Mouse (Mus musculus): ENCODE results near the gene Gpr35. TPM values are rescaled to one million over a fixed set of nuclear protein-coding genes. Genes with fewer than 3 reads are reported as not detected.

Gene Gpr35
- polyA plus RNA-seq, 1 experiment from 2014 or later = 0.62 TPM

GRCm38 (mm10) chr1:93029387-93029786 is 78.7 kb downstream of the Gpr35 start:
- H3K27ac ChIP-seq (ENCODE audit: low read length) = no peak overlapping the region
- H3K4me1 ChIP-seq (ENCODE audit: insufficient read depth, low read length) = no peaks in the 10 kb centered on the region
- no peak for ATAC-seq (ENCODE audit: low FRiP score, low TSS enrichment)
- H3K9ac ChIP-seq (replicated peaks; ENCODE audit: low read length) = no peak overlapping the region
- H3K4me2 ChIP-seq (replicated peaks; ENCODE audit: low read depth, low read length) = no peak overlapping the region
- no peaks in the 10 kb centered on the region for H3K27me3 ChIP-seq (ENCODE audit: insufficient read depth, low read length)
- WGBS = 93% methylated on average over 10 of the region's 10 CpGs
- no peak overlapping the region for H3K4me3 ChIP-seq (ENCODE audit: low read length)
- no peaks in the 10 kb centered on the region for H3K36me3 ChIP-seq (ENCODE audit: insufficient read depth, low read length)
- no peaks in the 10 kb centered on the region for H3K9me3 ChIP-seq (ENCODE audit: low read length)

DNA sequence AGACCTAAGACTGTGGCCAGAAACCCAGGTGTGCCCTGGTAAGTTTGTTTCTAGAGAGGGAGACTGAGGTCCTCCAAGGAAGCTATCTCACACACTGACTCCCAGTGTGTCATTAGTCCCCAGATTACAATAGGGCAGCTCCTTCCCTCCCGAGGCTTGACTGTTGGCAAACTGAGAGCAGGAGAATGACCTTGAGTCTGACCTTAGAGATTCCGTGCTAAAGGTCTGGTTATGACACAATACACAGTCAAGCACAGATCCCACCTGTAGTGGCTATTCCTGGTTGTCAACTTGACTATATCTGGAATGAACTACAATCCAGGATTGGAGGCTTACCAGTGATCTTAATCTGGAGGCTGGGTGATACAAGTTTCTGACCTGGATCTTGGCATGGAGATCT is 79.4 kb downstream of the Gpr35 start:
- no peak overlapping the region for H3K27ac ChIP-seq (ENCODE audit: low read length)
- H3K4me3 ChIP-seq (ENCODE audit: low read length) = no peak overlapping the region
- H3K36me3 ChIP-seq (ENCODE audit: insufficient read depth, low read length) = no peaks in the 10 kb centered on the region
- no peak overlapping the region for H3K4me2 ChIP-seq (replicated peaks; ENCODE audit: low read depth, low read length)
- no peak overlapping the region for H3K9ac ChIP-seq (replicated peaks; ENCODE audit: low read length)
- no peaks in the 10 kb centered on the region for H3K9me3 ChIP-seq (ENCODE audit: low read length)
- WGBS = 68% methylated on average over 2 of the region's 2 CpGs
- H3K4me1 ChIP-seq (ENCODE audit: insufficient read depth, low read length) = no peaks in the 10 kb centered on the region
- H3K27me3 ChIP-seq (ENCODE audit: insufficient read depth, low read length) = no peaks in the 10 kb centered on the region
- ATAC-seq (ENCODE audit: low FRiP score, low TSS enrichment) = no peak

DNA sequence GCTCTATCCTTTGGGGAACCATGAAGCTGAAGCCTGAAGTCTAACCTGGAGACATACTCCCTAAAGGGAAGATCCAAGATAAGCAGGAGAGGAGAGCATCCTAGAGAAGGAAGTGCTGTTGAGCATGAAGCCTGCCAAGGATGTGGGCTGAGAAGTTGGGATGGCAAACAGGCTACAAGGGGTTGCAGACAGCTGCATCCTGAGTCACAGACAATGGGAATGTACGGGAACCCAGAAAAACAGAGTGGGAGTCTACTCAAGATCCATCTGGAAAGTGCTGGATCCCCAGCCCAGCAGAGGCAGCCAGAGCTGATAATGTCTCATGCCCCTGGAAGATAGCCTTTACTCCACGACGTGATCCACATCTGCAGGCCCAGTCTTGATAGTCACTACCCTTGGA is 80.5 kb downstream of the Gpr35 start:
- Histone ChIP-seq H3K9ac (replicated peaks; ENCODE audit: low read length) (no peak overlapping the region), H3K27ac (ENCODE audit: low read length) (no peak overlapping the region), H3K9me3 (ENCODE audit: low read length) (no peaks in the 10 kb centered on the region), H3K36me3 (ENCODE audit: insufficient read depth, low read length) (no peaks in the 10 kb centered on the region), H3K4me1 (ENCODE audit: insufficient read depth, low read length) (no peaks in the 10 kb centered on the region), H3K27me3 (ENCODE audit: insufficient read depth, low read length) (no peaks in the 10 kb centered on the region), H3K4me2 (replicated peaks; ENCODE audit: low read depth, low read length) (no peak overlapping the region), H3K4me3 (ENCODE audit: low read length) (no peak overlapping the region)
- no peak for ATAC-seq (ENCODE audit: low FRiP score, low TSS enrichment)
- WGBS = 84% methylated on average over 3 of the region's 3 CpGs

GRCm38 (mm10) chr1:93033989-93034388 is 83.3 kb downstream of the Gpr35 start:
- no peaks in the 10 kb centered on the region for H3K9me3 ChIP-seq (ENCODE audit: low read length)
- H3K4me2 ChIP-seq (replicated peaks; ENCODE audit: low read depth, low read length) = no peak overlapping the region
- H3K27ac ChIP-seq (ENCODE audit: low read length) = no peak overlapping the region
- no peaks in the 10 kb centered on the region for H3K36me3 ChIP-seq (ENCODE audit: insufficient read depth, low read length)
- no peaks in the 10 kb centered on the region for H3K27me3 ChIP-seq (ENCODE audit: insufficient read depth, low read length)
- no peak for ATAC-seq (ENCODE audit: low FRiP score, low TSS enrichment)
- H3K4me3 ChIP-seq (ENCODE audit: low read length) = no peak overlapping the region
- 49% methylated on average over 8 of the region's 8 CpGs for WGBS
- H3K4me1 ChIP-seq (ENCODE audit: insufficient read depth, low read length) = no peaks in the 10 kb centered on the region
- no peak overlapping the region for H3K9ac ChIP-seq (replicated peaks; ENCODE audit: low read length)

- Histone ChIP-seq H3K9me3 (ENCODE audit: low read length) (no peaks in the 10 kb centered on the region), H3K4me1 (ENCODE audit: insufficient read depth, low read length) (no peaks in the 10 kb centered on the region), H3K4me3 (ENCODE audit: low read length) (no peak overlapping the region), H3K27ac (ENCODE audit: low read length) (no peak overlapping the region), H3K36me3 (ENCODE audit: insufficient read depth, low read length) (no peaks in the 10 kb centered on the region), H3K27me3 (ENCODE audit: insufficient read depth, low read length) (no peaks in the 10 kb centered on the region), H3K9ac (replicated peaks; ENCODE audit: low read length) (no peak overlapping the region), H3K4me2 (replicated peaks; ENCODE audit: low read depth, low read length) (no peak overlapping the region)
- no peak for ATAC-seq (ENCODE audit: low FRiP score, low TSS enrichment)
- WGBS = 70% methylated on average over 4 of the region's 4 CpGs
Observed at GRCm38 (mm10) chr1:93035981-93036380, 85.3 kb downstream of the Gpr35 start.

Other genes with a start within 250 kb of the Gpr35 start
- 58.1 and 61.5 TPM in 2 replicates for gene Gpc1, start 119.2 kb upstream of the Gpr35 start, polyA plus RNA-seq (2015; fragmentation: Nextera tagmentation; extraction: Ambion mirVana)
- gene Ankmy1, start 48.0 kb upstream of the Gpr35 start, polyA plus RNA-seq (2015; fragmentation: Nextera tagmentation; extraction: Ambion mirVana) = 0.52 and 0.63 TPM in 2 replicates
- 12.3 and 13.9 TPM in 2 replicates for gene Dusp28, start 43.9 kb upstream of the Gpr35 start, polyA plus RNA-seq (2015; fragmentation: Nextera tagmentation; extraction: Ambion mirVana)
- 14.8 and 31.1 TPM in 2 replicates for gene Rnpepl1, start 40.1 kb upstream of the Gpr35 start, polyA plus RNA-seq (2015; fragmentation: Nextera tagmentation; extraction: Ambion mirVana)
- 42.8 and 44.8 TPM in 2 replicates for gene Capn10, start 16.5 kb upstream of the Gpr35 start, polyA plus RNA-seq (2015; fragmentation: Nextera tagmentation; extraction: Ambion mirVana)
- not detected in 2 replicates for gene Aqp12, start 55.5 kb downstream of the Gpr35 start, polyA plus RNA-seq (2015; fragmentation: Nextera tagmentation; extraction: Ambion mirVana)
- 7.4 and 11.6 TPM in 2 replicates for gene Kif1a, start 151.1 kb downstream of the Gpr35 start, polyA plus RNA-seq (2015; fragmentation: Nextera tagmentation; extraction: Ambion mirVana)
- gene Agxt, start 184.4 kb downstream of the Gpr35 start, polyA plus RNA-seq (2015; fragmentation: Nextera tagmentation; extraction: Ambion mirVana) = 0.32 TPM in 1 of 2 replicates, not detected in the other
- gene 2310007B03Rik, start 210.1 kb downstream of the Gpr35 start, polyA plus RNA-seq (2015; fragmentation: Nextera tagmentation; extraction: Ambion mirVana) = 2.2 and 2.3 TPM in 2 replicates
- gene Crocc2, start 217.9 kb downstream of the Gpr35 start, polyA plus RNA-seq (2015; fragmentation: Nextera tagmentation; extraction: Ambion mirVana) = 0.22 and 0.34 TPM in 2 replicates